Mouse (Mus musculus): ENCODE data around the gene Cnp. TPM values are rescaled to one million over a fixed set of nuclear protein-coding genes. Genes with fewer than 3 reads are reported as not detected.

Cnp gene
- polyA plus RNA-seq, 1 experiment from 2014 or later = 28.0 TPM

GRCm38 (mm10) chr11:100564703-100565102, 10.0 kb upstream of the Cnp start:
- H3K9me3 ChIP-seq (ENCODE audit: control insufficient read depth, low read length) = no peaks in the 10 kb centered on the region
- no peaks in the 10 kb centered on the region for H3K27me3 ChIP-seq (ENCODE audit: control insufficient read depth, insufficient read depth, low read length)
- WGBS = 85% methylated on average over 6 of the region's 6 CpGs
- no peak overlapping the region for H3K4me3 ChIP-seq (ENCODE audit: low read depth, low read length)
- ATAC-seq (ENCODE audit: insufficient read depth, low FRiP score, low TSS enrichment) (no peak), DNase-seq (ENCODE audit: low spot score) (no peak)
- H3K4me1 ChIP-seq (ENCODE audit: control insufficient read depth, insufficient read depth, low read length) = no peaks in the 10 kb centered on the region
- H3K27ac ChIP-seq (ENCODE audit: low read depth, low read length) = no peak overlapping the region
- H3K36me3 ChIP-seq (ENCODE audit: control insufficient read depth, insufficient read depth, low read length) = no peaks in the 10 kb centered on the region
- H3K9ac ChIP-seq (ENCODE audit: low read length) = no peak overlapping the region
- no peak overlapping the region for H3K4me2 ChIP-seq (ENCODE audit: low read depth)

DNA sequence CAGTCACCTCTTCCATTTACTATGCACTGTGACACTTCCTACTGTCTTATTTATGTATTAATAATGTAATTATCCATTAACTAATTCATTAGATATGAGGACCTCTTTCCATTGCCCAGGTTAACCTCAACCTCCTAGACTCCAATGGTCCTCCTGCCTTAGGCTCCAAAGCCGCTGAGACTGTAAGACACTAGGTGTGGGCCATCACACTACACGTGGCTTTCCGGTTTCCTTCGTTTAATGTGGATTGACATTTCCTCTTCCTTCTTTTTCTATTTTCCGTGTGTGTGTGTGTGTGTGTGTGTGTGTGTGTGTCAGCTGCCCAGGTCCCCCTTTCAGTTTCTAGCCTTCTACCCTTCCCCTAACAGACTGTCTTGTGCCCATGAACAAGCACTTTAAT, 7.5 kb upstream of the Cnp start:
- H3K36me3 ChIP-seq (ENCODE audit: control insufficient read depth, insufficient read depth, low read length) = no peaks in the 10 kb centered on the region
- H3K4me1 ChIP-seq (ENCODE audit: control insufficient read depth, insufficient read depth, low read length) = no peaks in the 10 kb centered on the region
- no peak overlapping the region for H3K27ac ChIP-seq (ENCODE audit: low read depth, low read length)
- no peaks in the 10 kb centered on the region for H3K27me3 ChIP-seq (ENCODE audit: control insufficient read depth, insufficient read depth, low read length)
- no peak overlapping the region for H3K4me2 ChIP-seq (ENCODE audit: low read depth)
- no peak overlapping the region for H3K4me3 ChIP-seq (ENCODE audit: low read depth, low read length)
- 87% methylated on average over 5 of the region's 5 CpGs for WGBS
- no peak overlapping the region for H3K9ac ChIP-seq (ENCODE audit: low read length)
- DNase-seq (ENCODE audit: low spot score) (no peak), ATAC-seq (ENCODE audit: insufficient read depth, low FRiP score, low TSS enrichment) (no peak)
- no peaks in the 10 kb centered on the region for H3K9me3 ChIP-seq (ENCODE audit: control insufficient read depth, low read length)

GRCm38 (mm10) chr11:100567815-100568245, 6.9 kb upstream of the Cnp start:
- no peak overlapping the region for H3K9ac ChIP-seq (ENCODE audit: low read length)
- H3K4me2 ChIP-seq (ENCODE audit: low read depth) = no peak overlapping the region
- H3K27ac ChIP-seq (ENCODE audit: low read depth, low read length) = no peak overlapping the region
- 63% methylated on average over 9 of the region's 9 CpGs for WGBS
- no peaks in the 10 kb centered on the region for H3K36me3 ChIP-seq (ENCODE audit: control insufficient read depth, insufficient read depth, low read length)
- H3K27me3 ChIP-seq (ENCODE audit: control insufficient read depth, insufficient read depth, low read length) = no peaks in the 10 kb centered on the region
- no peak for DNase-seq (ENCODE audit: low spot score)
- no peaks in the 10 kb centered on the region for H3K4me1 ChIP-seq (ENCODE audit: control insufficient read depth, insufficient read depth, low read length)
- no peaks in the 10 kb centered on the region for H3K9me3 ChIP-seq (ENCODE audit: control insufficient read depth, low read length)
- no peak overlapping the region for H3K4me3 ChIP-seq (ENCODE audit: low read depth, low read length)
- ATAC-seq (ENCODE audit: insufficient read depth, low FRiP score, low TSS enrichment) = no peak

- Histone ChIP-seq H3K36me3 (ENCODE audit: control insufficient read depth, insufficient read depth, low read length) (no peaks in the 10 kb centered on the region), H3K4me2 (ENCODE audit: low read depth) (no peak overlapping the region), H3K9me3 (ENCODE audit: control insufficient read depth, low read length) (no peaks in the 10 kb centered on the region), H3K4me3 (ENCODE audit: low read depth, low read length) (no peak overlapping the region), H3K4me1 (ENCODE audit: control insufficient read depth, insufficient read depth, low read length) (no peaks in the 10 kb centered on the region), H3K9ac (ENCODE audit: low read length) (no peak overlapping the region), H3K27me3 (ENCODE audit: control insufficient read depth, insufficient read depth, low read length) (no peaks in the 10 kb centered on the region), H3K27ac (ENCODE audit: low read depth, low read length) (no peak overlapping the region)
- ATAC-seq (ENCODE audit: insufficient read depth, low FRiP score, low TSS enrichment) (no peak), DNase-seq (ENCODE audit: low spot score) (no peak)
- WGBS = 84% methylated on average over 8 of the region's 8 CpGs
These were observed 6.0 kb upstream of the Cnp start for GRCm38 (mm10) chr11:100568692-100569091.

DNA sequence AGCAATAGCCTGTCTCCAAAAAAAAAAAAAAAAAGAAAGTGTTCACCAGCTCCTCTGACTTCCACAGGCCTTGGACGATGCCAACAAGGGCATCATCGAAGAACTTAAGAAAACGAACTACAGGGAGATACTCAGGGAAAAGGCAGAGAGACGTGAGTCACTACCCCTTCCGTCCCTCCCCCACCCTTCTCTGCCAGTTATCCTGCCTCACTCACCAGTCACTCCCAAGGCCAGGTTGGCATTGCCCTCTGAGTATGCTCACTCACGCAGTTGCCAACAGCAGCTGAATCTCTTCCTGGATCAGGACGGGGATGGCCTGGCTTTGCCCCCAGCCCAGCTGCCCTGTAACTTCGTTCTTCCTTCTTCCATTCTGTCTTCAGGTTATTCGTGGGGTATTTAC, 4.9 kb upstream of the Cnp start:
- Histone ChIP-seq H3K4me2 (ENCODE audit: low read depth) (no peak overlapping the region), H3K4me3 (ENCODE audit: low read depth, low read length) (no peak overlapping the region), H3K27me3 (ENCODE audit: control insufficient read depth, insufficient read depth, low read length) (no peaks in the 10 kb centered on the region), H3K27ac (ENCODE audit: low read depth, low read length) (no peak overlapping the region), H3K9ac (ENCODE audit: low read length) (no peak overlapping the region), H3K4me1 (ENCODE audit: control insufficient read depth, insufficient read depth, low read length) (no peaks in the 10 kb centered on the region), H3K36me3 (ENCODE audit: control insufficient read depth, insufficient read depth, low read length) (no peaks in the 10 kb centered on the region), H3K9me3 (ENCODE audit: control insufficient read depth, low read length) (no peaks in the 10 kb centered on the region)
- DNase-seq (ENCODE audit: low spot score) (no peak), ATAC-seq (ENCODE audit: insufficient read depth, low FRiP score, low TSS enrichment) (no peak)
- 68% methylated on average over 9 of the region's 9 CpGs for WGBS

DNA sequence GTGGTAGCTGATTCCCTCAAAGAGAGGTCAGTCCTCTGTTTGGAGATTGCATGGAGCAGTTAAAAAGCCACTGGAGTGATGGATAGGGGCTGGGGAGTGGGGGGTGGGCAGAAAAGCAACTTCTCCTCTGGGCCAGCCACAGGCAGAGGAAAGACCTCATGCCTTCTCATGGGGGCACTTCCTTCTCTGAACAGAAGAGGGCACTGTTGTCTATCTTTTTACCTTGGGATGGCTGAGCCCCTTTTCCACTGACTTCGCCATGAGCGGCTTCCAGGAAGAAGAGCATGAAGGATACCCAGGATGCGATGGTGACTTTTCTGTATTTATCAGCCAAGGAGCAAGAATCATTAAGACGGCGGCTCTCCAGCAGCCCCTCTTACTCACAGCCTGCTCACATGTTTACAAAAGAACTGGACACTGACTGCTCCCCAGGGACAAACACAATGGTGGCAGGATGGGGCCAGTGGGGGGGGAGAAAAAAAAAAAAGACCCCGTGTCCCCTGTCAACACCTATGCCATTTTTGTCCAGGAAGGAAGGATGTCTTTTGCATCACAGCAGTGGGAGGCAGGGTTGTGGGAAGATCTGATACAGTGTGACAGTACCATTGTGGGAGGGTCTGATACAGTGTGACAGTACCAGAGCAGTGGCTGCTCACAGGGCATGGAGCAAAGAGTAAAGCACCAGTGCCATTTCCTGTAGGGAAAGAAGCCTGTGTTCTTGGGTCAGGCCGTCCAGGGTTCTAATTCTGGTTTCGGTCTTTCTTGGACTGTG, 4.1 kb upstream of the Cnp start:
- WGBS = 13% methylated on average over 8 of the region's 8 CpGs
- H3K9ac ChIP-seq (ENCODE audit: low read length) = peak overlapping the region; percentile 27; the same call in 1 of the 2 replicates

DNA sequence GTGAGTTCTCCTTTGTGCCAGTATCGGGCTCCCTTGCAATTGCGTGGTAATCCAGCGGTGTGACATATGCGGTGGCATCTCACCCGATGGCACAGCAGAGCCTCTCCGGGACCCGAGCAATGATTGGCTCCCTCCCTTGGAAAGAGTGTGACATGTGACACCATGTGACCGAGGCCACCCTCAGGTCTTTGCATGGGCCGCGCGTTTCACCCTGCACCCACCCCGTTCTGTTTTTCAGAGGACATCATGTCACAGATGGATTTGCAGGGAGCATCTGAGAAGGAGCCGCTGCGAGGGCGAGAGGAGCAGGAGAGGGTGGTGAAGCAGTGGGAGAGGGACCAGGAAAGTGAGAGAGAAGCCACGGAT, 3.5 kb upstream of the Cnp start:
- ATAC-seq (ENCODE audit: insufficient read depth, low FRiP score, low TSS enrichment) = no peak
- peak overlapping the region; percentile 37 for H3K4me2 ChIP-seq (ENCODE audit: low read depth)
- 10% methylated on average over 16 of the region's 16 CpGs for WGBS

More for the DNA sequence above, 4.1 kb upstream of the Cnp start:
- DNase-seq (ENCODE audit: low spot score) = peak; percentile 75
- no peak overlapping the region for H3K27ac ChIP-seq (ENCODE audit: low read depth, low read length)
- peaks cover 4% of the 10 kb centered on the region for H3K4me1 ChIP-seq (ENCODE audit: control insufficient read depth, insufficient read depth, low read length)
- ATAC-seq (ENCODE audit: insufficient read depth, low FRiP score, low TSS enrichment) = peak; percentile 58; the same call in 1 of the 2 replicates
- H3K9me3 ChIP-seq (ENCODE audit: control insufficient read depth, low read length) = no peaks in the 10 kb centered on the region
- H3K36me3 ChIP-seq (ENCODE audit: control insufficient read depth, insufficient read depth, low read length) = no peaks in the 10 kb centered on the region
- H3K27me3 ChIP-seq (ENCODE audit: control insufficient read depth, insufficient read depth, low read length) = no peaks in the 10 kb centered on the region
- H3K4me2 ChIP-seq (ENCODE audit: low read depth) = peak overlapping the region; percentile 37
- no peak overlapping the region for H3K4me3 ChIP-seq (ENCODE audit: low read depth, low read length)

GRCm38 (mm10) chr11:100574188-100574587, 516 bp upstream of the Cnp start:
- DNase-seq (ENCODE audit: low spot score) (no peak), ATAC-seq (ENCODE audit: insufficient read depth, low FRiP score, low TSS enrichment) (no peak)
- peak overlapping the region; percentile 58; the same call in 1 of the 2 replicates for H3K4me2 ChIP-seq (ENCODE audit: low read depth)
- H3K4me1 ChIP-seq (ENCODE audit: control insufficient read depth, insufficient read depth, low read length) = peaks cover 6% of the 10 kb centered on the region
- H3K4me3 ChIP-seq (ENCODE audit: low read depth, low read length) = no peak overlapping the region; the same call in 1 of the 2 replicates
- peaks cover 2% of the 10 kb centered on the region; the same call in 1 of the 2 replicates for H3K36me3 ChIP-seq (ENCODE audit: control insufficient read depth, insufficient read depth, low read length)
- 90% methylated on average over 3 of the region's 3 CpGs for WGBS
- no peak overlapping the region for H3K27ac ChIP-seq (ENCODE audit: low read depth, low read length)
- H3K9me3 ChIP-seq (ENCODE audit: control insufficient read depth, low read length) = no peaks in the 10 kb centered on the region
- no peaks in the 10 kb centered on the region for H3K27me3 ChIP-seq (ENCODE audit: control insufficient read depth, insufficient read depth, low read length)
- H3K9ac ChIP-seq (ENCODE audit: low read length) = no peak overlapping the region

More for the DNA sequence above, 3.5 kb upstream of the Cnp start:
- Histone ChIP-seq H3K9ac (ENCODE audit: low read length) (peak overlapping the region; percentile 27; the same call in 1 of the 2 replicates), H3K36me3 (ENCODE audit: control insufficient read depth, insufficient read depth, low read length) (no peaks in the 10 kb centered on the region), H3K27me3 (ENCODE audit: control insufficient read depth, insufficient read depth, low read length) (no peaks in the 10 kb centered on the region), H3K4me3 (ENCODE audit: low read depth, low read length) (no peak overlapping the region), H3K27ac (ENCODE audit: low read depth, low read length) (no peak overlapping the region), H3K4me1 (ENCODE audit: control insufficient read depth, insufficient read depth, low read length) (peaks cover 6% of the 10 kb centered on the region), H3K9me3 (ENCODE audit: control insufficient read depth, low read length) (no peaks in the 10 kb centered on the region)
- peak; percentile 27 for DNase-seq (ENCODE audit: low spot score)

GRCm38 (mm10) chr11:100575484-100575855, 766 bp downstream of the Cnp start:
- Histone ChIP-seq H3K36me3 (ENCODE audit: control insufficient read depth, insufficient read depth, low read length) (peaks cover 4% of the 10 kb centered on the region; the same call in 1 of the 2 replicates), H3K4me1 (ENCODE audit: control insufficient read depth, insufficient read depth, low read length) (peaks cover 6% of the 10 kb centered on the region), H3K4me2 (ENCODE audit: low read depth) (peak overlapping the region; percentile 58), H3K9ac (ENCODE audit: low read length) (peak overlapping the region; percentile 54), H3K27me3 (ENCODE audit: control insufficient read depth, insufficient read depth, low read length) (no peaks in the 10 kb centered on the region), H3K9me3 (ENCODE audit: control insufficient read depth, low read length) (no peaks in the 10 kb centered on the region), H3K27ac (ENCODE audit: low read depth, low read length) (no peak overlapping the region), H3K4me3 (ENCODE audit: low read depth, low read length) (peak overlapping the region; percentile 53)
- DNase-seq (ENCODE audit: low spot score) (no peak), ATAC-seq (ENCODE audit: insufficient read depth, low FRiP score, low TSS enrichment) (no peak)
- 30% methylated on average over 2 of the region's 2 CpGs for WGBS

Data from neural tube, embryonic 11.5 days (tissue).